Mouse (Mus musculus) heart, postnatal 0 days (tissue): ENCODE results near the gene Trmt1. TPM values are rescaled to one million over a fixed set of nuclear protein-coding genes. Genes with fewer than 3 reads are reported as not detected.

Experiments used
- ATAC-seq: fragments of 200-750 bp; cut with Nextera tagmentation; 2 replicates; pipeline ENCODE4 v1.8.0; 2017; ENCODE audit warnings: low read depth, moderate number of reproducible peaks, moderate library complexity; ENCODE audit not compliant: insufficient read depth
- DNase-seq: peaks from one replicate; pipeline ENCODE4 v3.0.0-alpha.2; 2016; ENCODE audit warnings: low spot score
- H3K27ac ChIP-seq: fragments of 300-500 bp; sonication (generic); 2 replicates; pipeline ENCODE4 v1.5.1; 2014; ENCODE audit warnings: low read depth, mild to moderate bottlenecking
- H3K27me3 ChIP-seq: fragments of 300-500 bp; sonication (generic); 2 replicates; pipeline ENCODE4 v1.6.1; 2014; ENCODE audit warnings: low read length, mixed read lengths; ENCODE audit not compliant: control insufficient read depth, insufficient read depth
- H3K36me3 ChIP-seq: fragments of 300-500 bp; sonication (generic); replicated peaks from 2 replicates; pipeline ENCODE4 v1.6.1; 2014; ENCODE audit warnings: low read length, mixed read lengths; ENCODE audit not compliant: control insufficient read depth, insufficient read depth
- H3K4me1 ChIP-seq: fragments of 300-500 bp; sonication (generic); 2 replicates; pipeline ENCODE4 v1.6.1; 2014; ENCODE audit warnings: antibody characterized with exemption; ENCODE audit not compliant: control insufficient read depth, insufficient read depth
- H3K4me2 ChIP-seq: fragments of 300-500 bp; sonication (generic); 2 replicates; pipeline ENCODE4 v1.6.1; 2014; ENCODE audit warnings: low read depth, mild to moderate bottlenecking, low read length, moderate library complexity
- H3K4me3 ChIP-seq: fragments of 300-500 bp; sonication (generic); 2 replicates; pipeline ENCODE4 v1.5.1; 2014; ENCODE audit warnings: low read depth, low read length
- H3K9ac ChIP-seq: fragments of 300-500 bp; sonication (generic); replicated peaks from 2 replicates; pipeline ENCODE4 v1.6.1; 2014; ENCODE audit warnings: low read depth, low read length, mixed read lengths
- H3K9me3 ChIP-seq: fragments of 300-500 bp; sonication (generic); replicated peaks from 2 replicates; pipeline ENCODE4 v1.6.1; 2016; ENCODE audit warnings: low read length; ENCODE audit not compliant: control insufficient read depth
- CTCF ChIP-seq: IDR thresholded peaks from 2 replicates; pipeline ENCODE4 v1.5.1; 2016; ENCODE audit warnings: antibody characterized with exemption, control low read depth, low read depth
- EP300 ChIP-seq: IDR thresholded peaks from 2 replicates; pipeline ENCODE4 v1.6.1; 2016; ENCODE audit warnings: antibody characterized with exemption, low read depth
- WGBS: fragments of 180-500 bp; shearing (Covaris S2); extraction: QIAGEN DNeasy Blood & Tissue Kit; methylation state at CpG from one replicate; pipeline ENCODE4 v1.1.7; 2014; 5-methylcytosine and 5-hydroxymethylcytosine counted together
- polyA plus RNA-seq: library from polyadenylated mRNA; unstranded; fragments of >200 nt; fragmentation: Nextera tagmentation; extraction: Ambion mirVana; gene quantifications from 2 replicates; pipeline ENCODE4 v1.2.1, GENCODE M21; 2015
- total RNA-seq: library from RNA; depleted of rRNA; stranded (reverse); fragments of >200 nt; gene quantifications from 2 replicates; pipeline ENCODE4 v1.2.3, GENCODE M21; 2014; ENCODE audit warnings: low replicate concordance

The Trmt1 gene
- total and polyA plus RNA-seq, 2 experiments from 2014 or later = 29.5 to 98.3 TPM

- no peak overlapping the region for H3K9ac ChIP-seq
- H3K36me3 ChIP-seq = peaks cover 39% of the 10 kb centered on the region
- H3K27ac ChIP-seq = no peak overlapping the region
- ATAC-seq (no peak), DNase-seq (no peak)
- no peak overlapping the region for H3K4me3 ChIP-seq
- no peaks in the 10 kb centered on the region for H3K27me3 ChIP-seq
- H3K9me3 ChIP-seq = no peaks in the 10 kb centered on the region
- TF ChIP-seq CTCF (no peak), EP300 (no peak)
- H3K4me1 ChIP-seq = no peaks in the 10 kb centered on the region; the same call in 1 of the 2 replicates
- 82% methylated on average over 5 of the region's 5 CpGs for WGBS
- no peak overlapping the region for H3K4me2 ChIP-seq
These were observed 8.8 kb upstream of the Trmt1 start for GRCm38 (mm10) chr8:84677305-84677704.

GRCm38 (mm10) chr8:84681476-84681875 lies 4.6 kb upstream of the Trmt1 start:
- no peaks in the 10 kb centered on the region for H3K27me3 ChIP-seq
- H3K4me3 ChIP-seq = no peak overlapping the region
- H3K4me1 ChIP-seq = peaks cover 9% of the 10 kb centered on the region
- peaks cover 1% of the 10 kb centered on the region for H3K36me3 ChIP-seq
- DNase-seq (no peak), ATAC-seq (no peak)
- no peak overlapping the region for H3K27ac ChIP-seq
- TF ChIP-seq EP300 (no peak), CTCF (no peak)
- H3K4me2 ChIP-seq = no peak overlapping the region
- H3K9me3 ChIP-seq = no peaks in the 10 kb centered on the region
- no peak overlapping the region for H3K9ac ChIP-seq
- WGBS = 44% methylated on average over 2 of the region's 2 CpGs

GRCm38 (mm10) chr8:84682257-84682656 lies 3.9 kb upstream of the Trmt1 start:
- WGBS = 58% methylated on average over 2 of the region's 2 CpGs
- Histone ChIP-seq H3K9me3 (no peaks in the 10 kb centered on the region), H3K36me3 (no peaks in the 10 kb centered on the region; the same call in 1 of the 2 replicates), H3K27me3 (no peaks in the 10 kb centered on the region), H3K9ac (no peak overlapping the region), H3K4me1 (peaks cover 14% of the 10 kb centered on the region), H3K27ac (no peak overlapping the region), H3K4me3 (no peak overlapping the region), H3K4me2 (no peak overlapping the region)
- ATAC-seq (no peak), DNase-seq (no peak)
- TF ChIP-seq CTCF (no peak), EP300 (no peak)

- Histone ChIP-seq H3K36me3 (no peaks in the 10 kb centered on the region; the same call in 1 of the 2 replicates), H3K4me3 (no peak overlapping the region), H3K27ac (no peak overlapping the region), H3K9ac (peak overlapping the region; percentile 23; the same call in 1 of the 2 replicates), H3K4me1 (peaks cover 25% of the 10 kb centered on the region), H3K27me3 (no peaks in the 10 kb centered on the region), H3K4me2 (no peak overlapping the region), H3K9me3 (no peaks in the 10 kb centered on the region)
- 52% methylated on average over 3 of the region's 3 CpGs for WGBS
- TF ChIP-seq CTCF (no peak), EP300 (no peak)
- no peak for ATAC-seq
- DNase-seq = peak; percentile 4
These were observed 1.6 kb upstream of the Trmt1 start for GRCm38 (mm10) chr8:84684537-84684936.

GRCm38 (mm10) chr8:84687003-84687704 lies 1.0 kb downstream of the Trmt1 start:
- Histone ChIP-seq H3K4me2 (peak overlapping the region; percentile 89), H3K36me3 (peaks cover 4% of the 10 kb centered on the region; the same call in 1 of the 2 replicates), H3K4me3 (peak overlapping the region; percentile 100), H3K27ac (peak overlapping the region; percentile 86), H3K9me3 (no peaks in the 10 kb centered on the region), H3K4me1 (peaks cover 30% of the 10 kb centered on the region), H3K9ac (peak overlapping the region; percentile 98), H3K27me3 (no peaks in the 10 kb centered on the region)
- ATAC-seq = peak; percentile 31
- TF ChIP-seq CTCF (no peak), EP300 (no peak)
- DNase-seq = peak; percentile 29
- WGBS = under 1% methylated on average over 56 of the region's 62 CpGs

GRCm38 (mm10) chr8:84687705-84688100 lies 1.6 kb downstream of the Trmt1 start, which contains the start of gene Nacc1:
Gene Nacc1, minus strand, starts transcription at chr8:84687862.
- peak within 1 kb of the TSS; percentile 98 for H3K9ac ChIP-seq
- H3K4me3 ChIP-seq = peak within 1 kb of the TSS; percentile 100
- WGBS = under 1% methylated on average over 25 of the region's 37 CpGs
- ATAC-seq (peak; percentile 85), DNase-seq (peak; percentile 82)
- H3K9me3 ChIP-seq = no peaks in the 10 kb centered on the region
- H3K36me3 ChIP-seq = peaks cover 9% of the 10 kb centered on the region
- no peaks in the 10 kb centered on the region for H3K27me3 ChIP-seq
- H3K27ac ChIP-seq = peak within 1 kb of the TSS; percentile 86
- TF ChIP-seq EP300 (no peak), CTCF (0 out of 2 replicates have a peak, but pooled peaks have one; percentile 1)
- H3K4me2 ChIP-seq = peak within 1 kb of the TSS; percentile 89
- H3K4me1 ChIP-seq = peaks cover 30% of the 10 kb centered on the region
